Mouse (Mus musculus) intestine, postnatal 0 days (tissue): ENCODE data around the gene Hcn2. TPM values are rescaled to one million over a fixed set of nuclear protein-coding genes. Genes with fewer than 3 reads are reported as not detected.

Experiments
- ATAC-seq: fragments of 200-750 bp; cut with Nextera tagmentation; 2 replicates; pipeline ENCODE4 v1.8.0; 2017; ENCODE audit warnings: mild to moderate bottlenecking, moderate TSS enrichment, moderate library complexity
- H3K27ac ChIP-seq: fragments of 300-500 bp; sonication (generic); 2 replicates; pipeline ENCODE4 v1.5.1; 2014; ENCODE audit warnings: mild to moderate bottlenecking, low read depth, low read length, moderate library complexity
- H3K27me3 ChIP-seq: fragments of 300-500 bp; sonication (generic); replicated peaks from 2 replicates; pipeline ENCODE4 v1.6.1; 2014; ENCODE audit warnings: low read length, mixed read lengths; ENCODE audit not compliant: control insufficient read depth, insufficient read depth
- H3K36me3 ChIP-seq: fragments of 300-500 bp; sonication (generic); 2 replicates; pipeline ENCODE4 v1.6.1; 2014; ENCODE audit warnings: mild to moderate bottlenecking, moderate library complexity; ENCODE audit not compliant: control insufficient read depth, insufficient read depth
- H3K4me1 ChIP-seq: fragments of 300-500 bp; sonication (generic); replicated peaks from 2 replicates; pipeline ENCODE4 v1.6.1; 2014; ENCODE audit warnings: antibody characterized with exemption, low read length, mixed read lengths; ENCODE audit not compliant: control insufficient read depth, insufficient read depth
- H3K4me2 ChIP-seq: fragments of 300-500 bp; sonication (generic); replicated peaks from 2 replicates; pipeline ENCODE4 v1.6.1; 2014; ENCODE audit warnings: low read depth, mild to moderate bottlenecking, moderate library complexity
- H3K4me3 ChIP-seq: fragments of 300-500 bp; sonication (generic); 2 replicates; pipeline ENCODE4 v1.5.1; 2014; ENCODE audit warnings: low read depth, low read length
- H3K9ac ChIP-seq: fragments of 300-500 bp; sonication (generic); 2 replicates; pipeline ENCODE4 v1.6.1; 2014; ENCODE audit warnings: mild to moderate bottlenecking, low read depth, low read length
- H3K9me3 ChIP-seq: fragments of 300-500 bp; sonication (generic); 2 replicates; pipeline ENCODE4 v1.6.1; 2016; ENCODE audit warnings: mixed run types; ENCODE audit not compliant: control insufficient read depth
- CTCF ChIP-seq: sonication (generic); IDR thresholded peaks from 2 replicates; pipeline ENCODE4 v1.5.1; 2016; ENCODE audit warnings: low read depth, mild to moderate bottlenecking, control low read depth, antibody characterized with exemption, moderate library complexity
- WGBS: fragments of 180-500 bp; shearing (Covaris S2); extraction: QIAGEN DNeasy Blood & Tissue Kit; methylation state at CpG from one replicate; pipeline ENCODE4 v1.1.7; 2014; 5-methylcytosine and 5-hydroxymethylcytosine counted together
- polyA plus RNA-seq: library from polyadenylated mRNA; unstranded; fragments of >200 nt; fragmentation: Nextera tagmentation; extraction: Ambion mirVana; gene quantifications from 2 replicates; pipeline ENCODE4 v1.2.1, GENCODE M21; 2015

Hcn2 gene
- polyA plus RNA-seq, 1 experiment from 2014 or later, result 0.38 TPM

DNA sequence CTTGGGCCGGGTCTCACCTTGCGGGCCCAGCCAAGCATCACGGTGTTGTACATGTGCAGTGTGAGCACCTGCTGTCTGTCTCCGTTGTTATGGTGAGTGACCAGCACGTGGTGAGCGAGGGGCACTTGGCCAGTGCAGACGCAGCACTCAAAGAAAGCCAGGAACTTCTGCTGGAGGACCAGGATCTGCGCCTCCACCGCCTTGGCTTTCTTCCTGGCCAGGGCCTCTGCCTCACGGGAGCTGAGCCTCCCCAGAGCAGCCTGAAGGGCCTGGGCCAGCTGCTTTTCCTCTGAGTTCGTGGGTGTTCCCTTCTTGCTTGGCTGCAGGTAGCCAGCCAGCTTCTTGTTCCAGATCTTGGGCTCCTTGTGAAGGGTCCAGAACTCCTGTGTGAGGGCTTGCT is 26.7 kb downstream of the Hcn2 start:
- H3K4me1 ChIP-seq, result peaks cover 4% of the 10 kb centered on the region; the same call in 1 of the 2 replicates
- H3K9ac ChIP-seq, result no peak overlapping the region
- H3K27me3 ChIP-seq, result no peaks in the 10 kb centered on the region
- no peaks in the 10 kb centered on the region for H3K9me3 ChIP-seq
- no peak for TF ChIP-seq CTCF
- peaks cover 62% of the 10 kb centered on the region for H3K36me3 ChIP-seq
- ATAC-seq, result no peak
- H3K4me2 ChIP-seq, result no peak overlapping the region
- WGBS, result 93% methylated on average over 11 of the region's 11 CpGs
- no peak overlapping the region for H3K27ac ChIP-seq
- H3K4me3 ChIP-seq, result no peak overlapping the region

DNA sequence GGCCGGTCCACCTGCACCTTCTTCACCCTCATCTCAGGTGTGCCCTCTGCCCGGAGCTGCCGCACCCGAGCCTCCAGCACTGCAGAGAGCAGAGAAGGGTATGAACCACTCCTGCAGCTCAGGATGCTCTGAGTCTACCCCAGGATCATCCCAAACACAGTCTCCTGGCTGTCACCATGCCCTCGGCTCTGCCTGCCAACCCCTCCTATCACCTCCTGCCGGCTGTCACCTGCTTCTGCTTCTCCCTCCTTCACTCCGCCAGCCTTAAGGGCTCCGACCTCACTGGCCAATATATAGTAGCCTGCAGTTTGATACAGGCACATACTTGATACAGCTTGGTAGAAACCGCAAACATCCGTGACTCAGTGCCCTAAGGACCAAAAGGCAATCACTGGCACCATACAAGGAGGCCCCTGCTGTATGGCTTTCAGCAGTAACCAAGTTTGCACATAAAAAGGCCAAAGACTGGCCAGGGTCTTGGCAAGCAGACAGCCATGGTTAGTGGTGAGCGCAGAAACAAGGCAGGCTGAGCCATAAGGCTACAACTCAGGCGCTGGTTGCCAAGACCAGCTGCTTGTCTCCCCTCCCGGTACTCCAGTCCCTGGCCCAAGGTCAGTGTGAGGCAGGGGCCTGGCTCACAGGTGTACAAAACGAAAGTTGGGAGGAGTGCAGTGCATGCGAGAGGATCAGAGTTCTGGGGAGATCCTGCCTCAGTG is 27.4 kb downstream of the Hcn2 start:
- TF ChIP-seq CTCF, result no peak
- Histone ChIP-seq H3K9ac (no peak overlapping the region), H3K9me3 (no peaks in the 10 kb centered on the region), H3K4me1 (peaks cover 4% of the 10 kb centered on the region; the same call in 1 of the 2 replicates), H3K4me3 (no peak overlapping the region), H3K27ac (no peak overlapping the region), H3K4me2 (no peak overlapping the region), H3K27me3 (no peaks in the 10 kb centered on the region), H3K36me3 (peaks cover 55% of the 10 kb centered on the region)
- WGBS, result 95% methylated on average over 15 of the region's 15 CpGs
- ATAC-seq, result no peak

GRCm38 (mm10) chr10:79745411-79745810 is 29.0 kb downstream of the Hcn2 start:
- TF ChIP-seq CTCF, result no peak
- WGBS, result 66% methylated on average over 3 of the region's 3 CpGs
- no peaks in the 10 kb centered on the region for H3K9me3 ChIP-seq
- peak overlapping the region; percentile 57; the same call in 1 of the 2 replicates for H3K4me3 ChIP-seq
- H3K27ac ChIP-seq, result no peak overlapping the region
- peak overlapping the region; percentile 43; the same call in 1 of the 2 replicates for H3K9ac ChIP-seq
- peak; percentile 21; the same call in 1 of the 2 replicates for ATAC-seq
- peak overlapping the region; percentile 77 for H3K4me2 ChIP-seq
- no peaks in the 10 kb centered on the region for H3K27me3 ChIP-seq
- H3K4me1 ChIP-seq, result peaks cover 4% of the 10 kb centered on the region; the same call in 1 of the 2 replicates
- H3K36me3 ChIP-seq, result peaks cover 39% of the 10 kb centered on the region

DNA sequence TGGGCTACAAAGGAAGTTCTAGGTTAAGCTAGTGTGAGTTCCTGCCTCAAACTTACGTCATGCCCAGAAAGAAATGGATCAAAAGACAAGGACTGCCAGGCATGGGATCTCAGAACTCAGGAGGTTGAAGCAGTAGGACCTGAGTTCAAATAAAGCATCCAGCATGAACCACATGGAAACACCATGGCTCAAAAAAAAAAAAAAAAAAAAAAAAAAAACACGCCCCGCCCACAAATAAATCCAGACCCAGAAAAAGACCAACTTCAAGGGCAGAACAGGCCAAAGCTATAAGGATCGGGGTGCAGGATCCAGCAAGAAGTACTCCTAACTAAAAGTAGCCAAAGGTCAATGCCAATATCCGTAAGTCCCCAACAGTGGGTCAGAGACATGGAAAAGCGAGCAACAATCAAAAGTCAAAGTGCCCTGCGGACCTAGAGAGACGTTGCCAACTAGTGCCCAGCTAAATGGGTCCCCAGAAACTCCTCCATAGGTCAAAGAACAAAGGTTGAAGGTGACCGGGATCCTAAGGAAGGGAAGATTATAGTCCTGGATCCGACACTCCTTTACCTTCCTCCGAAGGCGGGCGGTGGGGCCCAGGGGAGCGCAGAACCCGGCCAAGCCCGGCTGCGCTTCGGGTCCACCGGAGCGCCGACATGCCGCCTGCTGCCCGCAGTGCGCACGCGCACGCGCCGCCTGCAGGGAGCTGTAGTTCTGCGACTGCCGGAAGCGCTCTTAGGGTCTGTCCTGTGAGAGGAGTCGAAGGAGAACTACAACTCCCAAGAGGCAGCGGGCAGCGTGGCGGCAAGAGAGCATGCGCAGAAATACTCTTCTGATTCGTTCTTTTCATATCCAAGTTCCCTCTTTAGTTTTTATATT is 29.7 kb downstream of the Hcn2 start, which contains the start of gene Polrmt:
Polrmt (minus strand) TSS at position 684 of the 876 bp plus-strand sequence.
- peak; percentile 67 for TF ChIP-seq CTCF
- H3K27ac ChIP-seq, result no peak within 1 kb of the TSS
- H3K4me1 ChIP-seq, result peaks cover 4% of the 10 kb centered on the region; the same call in 1 of the 2 replicates
- no peaks in the 10 kb centered on the region for H3K9me3 ChIP-seq
- ATAC-seq, result peak; percentile 94
- H3K4me3 ChIP-seq, result peak within 1 kb of the TSS; percentile 57
- peak within 1 kb of the TSS; percentile 43 for H3K9ac ChIP-seq
- H3K27me3 ChIP-seq, result no peaks in the 10 kb centered on the region
- 2% methylated on average over 38 of the region's 38 CpGs for whole genome bisulfite sequencing
- H3K4me2 ChIP-seq, result peak within 1 kb of the TSS; percentile 77
- peaks cover 32% of the 10 kb centered on the region for H3K36me3 ChIP-seq

- H3K27ac ChIP-seq, result no peak overlapping the region
- peak; percentile 34 for ATAC-seq
- WGBS, result 17% methylated on average over 6 of the region's 6 CpGs
Measured at GRCm38 (mm10) chr10:79746774-79747151, 30.3 kb downstream of the Hcn2 start.

GRCm38 (mm10) chr10:79748496-79748895 is 32.1 kb downstream of the Hcn2 start:
- no peaks in the 10 kb centered on the region for H3K27me3 ChIP-seq
- H3K36me3 ChIP-seq, result 0 out of 2 replicates have a peak, but pooled peaks cover 10% of the 10 kb centered on the region
- TF ChIP-seq CTCF, result no peak
- no peak overlapping the region for H3K27ac ChIP-seq
- no peak overlapping the region for H3K9ac ChIP-seq
- no peak overlapping the region for H3K4me3 ChIP-seq
- 80% methylated on average over 6 of the region's 6 CpGs for WGBS
- H3K4me1 ChIP-seq, result peaks cover 4% of the 10 kb centered on the region; the same call in 1 of the 2 replicates
- no peak for ATAC-seq
- no peaks in the 10 kb centered on the region for H3K9me3 ChIP-seq
- H3K4me2 ChIP-seq, result no peak overlapping the region

More at GRCm38 (mm10) chr10:79746774-79747151, 30.3 kb downstream of the Hcn2 start:
- Histone ChIP-seq H3K9me3 (no peaks in the 10 kb centered on the region), H3K4me2 (peak overlapping the region; percentile 77), H3K27me3 (no peaks in the 10 kb centered on the region), H3K36me3 (peaks cover 26% of the 10 kb centered on the region), H3K4me1 (peaks cover 4% of the 10 kb centered on the region; the same call in 1 of the 2 replicates), H3K9ac (no peak overlapping the region), H3K4me3 (peak overlapping the region; percentile 57; the same call in 1 of the 2 replicates)
- no peak for TF ChIP-seq CTCF
